Mouse (Mus musculus) G1E (cell line): ENCODE results near the gene Srp54a. TPM values are rescaled to one million over a fixed set of nuclear protein-coding genes. Genes with fewer than 3 reads are reported as not detected.
"Not testable (repeated sequence)": the region's sequence is repeated elsewhere in the genome, so short reads cannot be mapped to it uniquely, and the experiment has no call there.

Experiments used
- ATAC-seq: 2 replicates; pipeline ENCODE4 v1.8.0; 2016; ENCODE audit warnings: mild to moderate bottlenecking; ENCODE audit not compliant: insufficient number of reproducible peaks, poor library complexity, low FRiP score, severe bottlenecking; ENCODE audit errors: extremely low read depth
- DNase-seq: peaks from one replicate; pipeline ENCODE4 v3.0.0; 2012; ENCODE audit warnings: low spot score
- H3K27me3 ChIP-seq: 2 replicates; pipeline ENCODE4 v1.6.1; 2012; ENCODE audit warnings: mild to moderate bottlenecking, low read length, inconsistent platforms; ENCODE audit not compliant: insufficient read depth
- H3K36me3 ChIP-seq: replicated peaks from 2 replicates; pipeline ENCODE3; 2012; ENCODE audit warnings: mild to moderate bottlenecking, inconsistent platforms
- H3K4me1 ChIP-seq: 2 replicates; pipeline ENCODE4 v1.6.1; 2012; ENCODE audit warnings: low read depth, low read length, inconsistent platforms, mixed read lengths; ENCODE audit not compliant: insufficient read depth
- H3K4me3 ChIP-seq: 2 replicates; pipeline ENCODE4 v1.5.1; 2012; ENCODE audit warnings: low read depth, mild to moderate bottlenecking, inconsistent platforms, low read length, moderate library complexity, mixed read lengths
- H3K9me3 ChIP-seq: replicated peaks from 2 replicates; pipeline ENCODE4 v1.6.1; 2012; ENCODE audit warnings: inconsistent platforms
- CTCF ChIP-seq: IDR thresholded peaks from 2 replicates; pipeline ENCODE4 v1.5.1; 2012; ENCODE audit warnings: low read depth, low read length, inconsistent platforms, mixed read lengths
- GATA1 ChIP-seq: IDR thresholded peaks from 2 replicates; pipeline ENCODE4 v1.6.1; 2012; ENCODE audit warnings: borderline replicate concordance, low read length, inconsistent platforms, mixed read lengths
- GATA2 ChIP-seq: IDR thresholded peaks from 2 replicates; pipeline ENCODE4 v1.6.1; 2012; ENCODE audit warnings: low read depth, low read length, inconsistent platforms, borderline replicate concordance
- POLR2AphosphoS5 ChIP-seq: IDR thresholded peaks from 2 replicates; pipeline ENCODE4 v1.6.1; 2012; ENCODE audit warnings: low read depth, low read length, inconsistent platforms; ENCODE audit not compliant: insufficient replicate concordance
- TAL1 ChIP-seq: conservative IDR thresholded peaks from 2 replicates; pipeline ENCODE4 v1.6.1; 2012; ENCODE audit warnings: low read depth, low read length, inconsistent platforms, mixed read lengths
- polyA plus RNA-seq: library from polyadenylated mRNA; stranded (reverse); fragments of >175 nt; gene quantifications from 2 replicates; pipeline ENCODE4 v1.2.3, GENCODE M21; 2012
- total RNA-seq, 2 experiments: library from RNA; stranded (forward) in 1 of 2; stranded (reverse) in 1 of 2; fragments of 200-1000 nt in 1 of 2; fragments of >200 nt in 1 of 2; fragmentation: Nextera tagmentation in 1 of 2; gene quantifications; 2 replicates each; pipeline ENCODE4 v1.2.3; 2014 to 2017

Gene Srp54a
- total and polyA plus RNA-seq, 3 experiments, result 70.2 to 303 (median 299) TPM

DNA sequence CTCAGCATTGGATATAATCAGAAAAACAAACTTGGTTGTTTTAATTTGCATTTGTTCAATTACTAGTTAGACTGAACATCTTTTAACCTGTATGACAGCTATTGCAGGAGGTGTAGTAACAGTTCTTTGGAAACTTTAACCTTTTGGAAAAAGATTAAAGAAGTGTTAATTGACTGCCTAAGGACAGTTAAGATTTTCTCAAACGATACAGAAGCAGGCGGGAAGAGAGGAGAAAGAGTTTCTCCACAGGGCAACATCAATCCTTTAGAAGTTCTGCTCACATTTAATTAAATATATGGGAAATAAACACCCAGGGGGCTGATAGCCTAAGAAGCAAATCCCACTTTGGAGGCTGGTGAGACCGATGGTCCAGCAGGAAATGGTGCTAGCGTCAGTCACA, 7.6 kb upstream of the Srp54a start:
- no peak for ATAC-seq
- no peak for DNase-seq
- TF ChIP-seq TAL1 (no peak), POLR2AphosphoS5 (no peak), CTCF (no peak), GATA2 (no peak), GATA1 (no peak)
- no peak overlapping the region; the same call in 1 of the 2 replicates for H3K4me3 ChIP-seq
- H3K4me1 ChIP-seq, result peaks cover 65% of the 10 kb centered on the region
- no peaks in the 10 kb centered on the region for H3K27me3 ChIP-seq
- H3K9me3 ChIP-seq, result no peaks in the 10 kb centered on the region
- H3K36me3 ChIP-seq, result peaks cover 45% of the 10 kb centered on the region

DNA sequence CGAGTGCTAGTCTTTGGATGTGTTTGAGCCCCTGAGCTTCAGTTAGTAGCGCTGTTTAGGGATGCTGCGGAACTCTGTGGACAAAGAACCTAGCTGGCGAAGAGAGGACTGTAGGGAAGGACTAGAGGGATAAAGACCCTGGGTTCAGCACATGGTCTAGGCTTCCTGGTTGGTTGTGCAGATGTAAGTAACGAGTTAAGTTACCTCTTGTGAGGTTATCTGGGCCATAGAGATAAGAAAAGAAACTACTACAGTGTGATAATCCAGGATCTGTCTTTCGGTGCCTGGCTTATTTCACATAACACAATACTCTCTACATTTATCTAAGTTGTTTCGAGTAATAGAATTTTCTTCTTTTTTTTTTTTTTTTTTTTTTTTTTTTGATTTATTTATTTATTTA, 6.4 kb upstream of the Srp54a start:
- DNase-seq (peak; percentile 48), ATAC-seq (peak; percentile 95)
- H3K4me1 ChIP-seq, result peaks cover 74% of the 10 kb centered on the region
- peaks cover 43% of the 10 kb centered on the region for H3K36me3 ChIP-seq
- peak overlapping the region; percentile 52; the same call in 1 of the 2 replicates for H3K4me3 ChIP-seq
- no peaks in the 10 kb centered on the region for H3K27me3 ChIP-seq
- no peaks in the 10 kb centered on the region for H3K9me3 ChIP-seq
- no peak for TF ChIP-seq CTCF
- TF ChIP-seq GATA1, result no peak
- peak; percentile 84 for TF ChIP-seq TAL1

GRCm38 (mm10) chr12:55075296-55075695, 4.8 kb upstream of the Srp54a start:
- peaks cover 70% of the 10 kb centered on the region for H3K4me1 ChIP-seq
- no peak overlapping the region for H3K4me3 ChIP-seq
- H3K9me3 ChIP-seq, result no peaks in the 10 kb centered on the region
- TF ChIP-seq CTCF (no peak), TAL1 (no peak), POLR2AphosphoS5 (no peak), GATA1 (no peak), GATA2 (no peak)
- H3K36me3 ChIP-seq, result peaks cover 40% of the 10 kb centered on the region
- no peak for ATAC-seq
- DNase-seq, result no peak
- H3K27me3 ChIP-seq, result no peaks in the 10 kb centered on the region

DNA sequence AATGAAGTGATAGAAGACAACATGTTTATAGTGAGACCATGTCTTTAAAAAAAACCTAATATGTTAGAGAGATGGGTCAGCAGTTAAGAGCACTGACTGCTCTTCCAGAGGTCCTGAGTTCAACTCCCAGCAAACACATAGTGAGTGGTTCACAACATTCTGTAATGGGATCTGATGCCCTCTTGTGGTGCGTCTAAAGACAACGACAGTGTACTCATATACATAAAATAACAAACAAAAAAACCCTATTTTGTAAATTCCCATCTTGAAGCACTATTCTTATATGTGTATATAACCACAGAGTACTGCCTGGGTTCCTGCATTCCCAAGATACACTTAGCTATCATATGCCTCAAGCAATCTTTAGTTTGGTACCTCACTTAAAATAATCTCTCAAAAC, 1.4 kb upstream of the Srp54a start:
- H3K9me3 ChIP-seq, DNase-seq, ATAC-seq, H3K27me3 ChIP-seq: not testable (repeated sequence)
- Histone ChIP-seq H3K4me1 (peaks cover 45% of the 10 kb centered on the region), H3K4me3 (peak overlapping the region; percentile 75; the same call in 1 of the 2 replicates), H3K36me3 (peaks cover 26% of the 10 kb centered on the region)

DNA sequence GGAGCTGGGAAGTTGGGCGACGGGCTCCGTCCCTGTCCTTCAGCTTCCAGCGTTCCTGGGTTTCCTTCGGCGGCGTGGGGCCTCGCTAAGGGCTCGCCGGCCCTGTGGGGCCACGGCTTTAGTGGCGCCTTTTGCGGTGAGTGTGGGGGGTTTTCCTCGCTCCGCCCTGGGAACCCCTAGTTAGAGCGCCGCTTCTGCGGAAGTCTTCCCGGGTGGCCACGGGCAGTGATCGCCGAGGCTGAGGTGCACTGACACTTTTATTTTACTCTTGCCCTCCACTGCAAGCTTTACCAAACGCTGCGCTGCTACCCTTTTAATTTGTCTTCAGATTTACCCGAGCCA, 510 bp downstream of the Srp54a start:
- Histone ChIP-seq H3K4me3 (peak overlapping the region; percentile 75), H3K36me3 (peaks cover 22% of the 10 kb centered on the region), H3K4me1 (peaks cover 32% of the 10 kb centered on the region)
- not testable (repeated sequence) for H3K9me3 ChIP-seq, DNase-seq, H3K27me3 ChIP-seq, ATAC-seq

DNA sequence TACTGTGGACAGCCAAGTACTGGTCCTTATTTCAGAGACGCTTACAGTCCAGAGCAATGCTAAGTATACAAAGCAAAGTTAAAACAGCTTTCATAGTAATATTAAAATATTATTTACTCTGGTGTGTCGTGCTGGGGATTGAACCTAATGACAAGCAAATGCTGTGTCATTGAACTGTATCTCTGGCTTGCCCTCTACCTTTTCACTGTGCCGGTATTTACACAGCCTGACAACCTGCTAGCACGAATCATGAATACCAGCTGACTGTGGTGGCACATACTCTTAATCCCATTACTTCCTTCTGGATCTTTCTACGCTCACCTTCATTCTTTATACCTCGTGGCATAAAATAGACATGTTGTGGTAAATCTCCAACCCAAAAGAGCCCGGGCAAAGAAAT, 12.1 kb downstream of the Srp54a start:
- not testable (repeated sequence) for H3K4me3 ChIP-seq, H3K9me3 ChIP-seq, H3K36me3 ChIP-seq, H3K4me1 ChIP-seq, ATAC-seq, DNase-seq, H3K27me3 ChIP-seq

DNA sequence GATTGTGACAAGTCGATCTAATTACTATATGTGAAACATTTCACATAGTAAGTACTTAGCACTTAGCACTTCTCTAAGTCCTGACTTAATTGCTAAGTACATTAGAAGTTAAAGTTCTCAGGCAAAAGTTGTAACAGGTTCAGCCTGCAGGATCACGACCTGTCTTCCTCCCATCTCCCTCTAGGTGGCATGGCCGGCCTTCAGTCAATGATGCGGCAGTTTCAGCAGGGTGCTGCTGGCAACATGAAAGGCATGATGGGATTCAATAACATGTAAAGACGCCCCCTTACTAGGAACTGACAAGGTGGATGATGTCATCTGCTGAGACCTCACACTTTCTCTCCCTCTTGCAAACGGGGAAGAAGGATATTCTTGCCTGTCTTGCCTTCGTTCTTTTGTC, 32.6 kb downstream of the Srp54a start:
- DNase-seq, H3K4me1 ChIP-seq: not testable (repeated sequence)
- peak; percentile 58 for ATAC-seq

GRCm38 (mm10) chr12:55124242-55124641, 44.2 kb downstream of the Srp54a start, which contains the start of gene Fam177a:
Gene Fam177a (plus strand): TSS chr12:55124469.
- H3K4me1 ChIP-seq, DNase-seq, H3K9me3 ChIP-seq, H3K36me3 ChIP-seq, H3K27me3 ChIP-seq, H3K4me3 ChIP-seq: not testable (repeated sequence)
- ATAC-seq, result peak; percentile 80

More for the DNA sequence above, 32.6 kb downstream of the Srp54a start:
- H3K36me3 ChIP-seq, H3K4me3 ChIP-seq, H3K9me3 ChIP-seq, H3K27me3 ChIP-seq: not testable (repeated sequence)

DNA sequence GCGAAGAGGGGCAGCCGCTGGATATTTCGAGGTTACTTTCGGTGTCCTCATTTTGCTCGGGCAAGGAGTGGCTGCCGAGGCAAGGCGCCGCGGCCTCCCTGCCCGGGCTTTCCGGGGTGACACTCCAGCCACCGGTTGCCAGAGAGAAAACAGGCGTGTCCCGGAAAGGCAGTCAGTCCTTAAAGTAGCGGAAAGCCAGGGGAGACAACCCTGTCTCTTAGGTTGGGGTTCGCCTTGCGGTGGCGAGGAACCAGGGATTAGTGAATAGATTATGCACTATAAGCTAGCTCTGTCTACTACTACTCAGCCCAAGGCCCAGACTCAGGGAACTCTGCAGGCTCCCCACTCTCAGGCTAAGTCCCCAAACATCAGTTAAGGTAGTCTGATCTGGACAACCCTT, 44.7 kb downstream of the Srp54a start:
- H3K4me3 ChIP-seq, H3K4me1 ChIP-seq, H3K9me3 ChIP-seq, H3K27me3 ChIP-seq, DNase-seq, H3K36me3 ChIP-seq: not testable (repeated sequence)
- peak; percentile 61 for ATAC-seq

- H3K36me3 ChIP-seq, H3K4me1 ChIP-seq, H3K4me3 ChIP-seq, DNase-seq, ATAC-seq, H3K9me3 ChIP-seq, H3K27me3 ChIP-seq: not testable (repeated sequence)
These were observed 55.5 kb downstream of the Srp54a start for GRCm38 (mm10) chr12:55135540-55135939.

DNA sequence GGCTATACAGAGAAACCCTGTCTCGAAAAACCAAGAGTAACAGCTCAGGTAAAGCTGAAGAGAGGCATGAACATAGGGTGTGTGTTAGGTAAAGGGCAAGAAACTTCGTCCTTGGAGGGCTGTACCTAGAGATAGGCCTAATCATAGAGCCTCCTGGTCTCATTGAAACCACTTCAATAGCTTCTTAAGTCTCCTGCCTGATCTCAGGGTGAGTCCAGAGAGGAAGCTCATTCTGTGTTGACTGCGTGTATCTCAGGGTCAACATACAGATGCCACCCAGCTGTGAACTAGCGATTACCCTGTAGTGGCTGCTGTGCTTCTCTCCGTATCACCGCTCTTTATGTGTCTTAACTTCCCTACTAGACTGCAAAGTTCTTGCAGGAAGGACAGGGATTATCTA, 57.8 kb downstream of the Srp54a start:
- H3K36me3 ChIP-seq, ATAC-seq, H3K27me3 ChIP-seq, H3K4me1 ChIP-seq, H3K4me3 ChIP-seq, H3K9me3 ChIP-seq, DNase-seq: not testable (repeated sequence)
